Mouse (Mus musculus): ENCODE measurements at regions not wholly inside any gene's neighbourhood (a gene's known extent, or its start where the extent isn't known, plus 50 kb on each side); places are given as distances from the start of the nearest gene placed in this dataset.

DNA sequence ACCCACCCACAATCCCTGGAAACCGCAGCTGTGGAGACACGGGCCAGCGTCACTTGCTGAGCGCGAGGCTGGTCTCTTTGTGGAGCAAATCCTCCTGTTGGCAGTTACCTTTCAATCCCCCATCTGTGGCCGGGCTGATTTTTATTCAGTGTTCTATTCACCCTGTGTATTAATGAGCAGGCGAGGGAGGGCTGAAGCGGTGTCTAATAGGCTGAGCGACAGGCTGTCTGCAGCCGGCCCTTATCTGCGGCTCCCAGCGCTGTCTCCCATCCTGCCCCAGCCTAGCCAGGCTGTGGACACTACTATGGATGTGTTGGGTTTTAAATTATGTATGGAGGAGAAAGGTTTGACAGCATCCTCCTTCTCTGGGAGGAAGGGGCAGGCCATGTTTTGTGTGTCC, 138.3 kb upstream of the Gm26897 start:
- DNase-seq (ENCODE audit: low read depth, low spot score): no peak

DNA sequence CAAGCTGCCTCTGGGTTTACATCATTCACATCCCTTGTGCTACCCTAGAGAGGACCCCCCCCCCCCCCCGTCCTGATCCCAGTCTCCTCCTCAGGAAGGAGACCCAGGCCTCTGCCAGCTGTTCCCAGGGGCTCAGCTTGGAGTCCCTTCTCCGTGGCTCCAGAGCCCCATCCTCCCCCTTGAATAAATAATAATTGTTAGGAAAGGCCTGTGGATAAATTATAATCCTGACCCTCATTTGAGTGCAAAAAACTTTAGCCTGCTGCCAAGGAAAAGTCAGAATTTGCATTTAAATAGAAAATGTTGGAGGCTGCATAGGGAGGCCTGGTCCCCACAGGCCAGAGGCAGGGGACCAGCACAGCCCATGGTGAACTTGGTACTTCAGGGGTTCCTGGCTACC, 136.0 kb upstream of the Gm26897 start:
- DNase-seq (ENCODE audit: low read depth, low spot score): no peak

DNA sequence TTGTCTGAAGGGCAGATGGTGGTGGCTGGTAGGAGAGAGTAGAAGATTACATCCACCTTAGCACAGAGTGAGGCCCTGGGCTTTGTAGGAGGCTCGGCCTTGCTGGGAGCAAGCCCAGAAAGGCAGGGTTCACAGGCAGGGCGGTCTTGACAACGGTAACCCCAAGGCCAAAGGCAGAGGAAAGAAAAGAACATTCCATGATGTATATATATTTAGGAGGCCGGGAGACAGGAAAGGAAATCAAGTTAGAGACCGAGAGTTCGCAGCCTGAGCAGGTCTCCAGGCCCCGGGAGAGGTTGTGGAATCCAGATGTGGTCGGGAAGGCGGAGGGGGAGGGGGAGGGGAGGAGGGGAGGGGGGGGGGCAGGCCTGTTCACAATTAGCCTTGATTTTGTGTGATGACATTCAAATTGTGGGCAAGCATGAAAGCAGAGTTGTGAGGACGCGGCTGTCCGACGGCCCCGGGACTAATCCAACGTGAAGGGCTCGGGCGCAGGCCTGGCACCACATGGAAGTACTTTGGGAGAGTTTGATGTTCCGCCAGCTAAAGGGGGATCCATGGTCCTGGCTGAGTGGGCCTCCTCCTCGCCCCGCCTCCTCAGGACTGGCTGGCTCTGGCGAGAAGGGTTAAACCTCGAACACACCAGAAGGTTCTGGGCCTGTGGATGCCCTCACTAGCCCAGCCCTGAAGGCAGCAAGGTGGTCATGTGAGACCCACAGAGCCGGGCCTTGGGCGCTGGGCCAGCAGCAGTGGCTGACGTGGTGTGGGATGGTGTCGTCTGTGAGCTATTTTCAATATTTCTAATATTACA, 131.8 kb upstream of the Gm26897 start:
- no peak for DNase-seq (ENCODE audit: low read depth, low spot score)

DNA sequence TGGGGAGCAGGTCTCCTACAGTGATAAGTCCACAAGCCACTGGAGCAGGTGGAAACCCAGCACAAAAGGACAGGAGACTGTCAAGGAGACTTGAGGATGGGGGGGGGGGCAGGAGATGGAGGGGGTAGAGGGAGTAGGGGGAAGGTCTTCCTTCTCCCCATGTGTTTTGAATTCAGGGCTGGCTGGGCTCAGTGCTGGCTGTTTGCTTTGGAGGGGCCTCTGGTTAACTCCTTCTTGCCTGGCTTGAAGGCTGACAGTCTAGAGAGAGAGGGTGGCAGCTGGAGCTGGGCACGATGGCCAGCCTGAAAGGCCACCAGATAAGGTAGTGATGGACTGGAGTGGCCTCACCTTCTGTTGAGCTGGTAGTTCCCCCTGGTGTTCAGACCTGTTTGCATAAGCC, 120.0 kb upstream of the Gm26897 start:
- no peak for DNase-seq (ENCODE audit: low read depth, low spot score)

DNA sequence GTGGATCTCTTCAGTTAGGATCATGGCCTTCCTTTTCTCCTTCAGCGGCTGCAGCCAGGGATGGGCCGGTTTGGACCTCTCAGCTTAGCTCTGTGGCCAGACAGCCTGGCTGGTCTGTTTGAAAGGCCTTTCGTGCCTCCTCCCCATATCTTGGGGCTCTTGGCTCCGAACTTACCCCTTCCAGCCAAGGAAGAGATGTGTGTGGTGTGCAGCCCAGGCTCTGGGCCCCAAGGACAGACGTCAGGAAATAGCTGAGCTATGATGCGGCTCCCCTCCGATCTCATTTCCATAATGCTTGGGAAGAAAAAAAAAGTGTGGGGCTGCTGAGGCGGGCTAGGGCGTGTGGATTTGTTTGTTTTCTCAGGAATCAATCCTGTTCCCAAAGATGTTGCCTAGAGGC, 113.8 kb upstream of the Gm26897 start:
- no peak for DNase-seq (ENCODE audit: low read depth, low spot score)

DNA sequence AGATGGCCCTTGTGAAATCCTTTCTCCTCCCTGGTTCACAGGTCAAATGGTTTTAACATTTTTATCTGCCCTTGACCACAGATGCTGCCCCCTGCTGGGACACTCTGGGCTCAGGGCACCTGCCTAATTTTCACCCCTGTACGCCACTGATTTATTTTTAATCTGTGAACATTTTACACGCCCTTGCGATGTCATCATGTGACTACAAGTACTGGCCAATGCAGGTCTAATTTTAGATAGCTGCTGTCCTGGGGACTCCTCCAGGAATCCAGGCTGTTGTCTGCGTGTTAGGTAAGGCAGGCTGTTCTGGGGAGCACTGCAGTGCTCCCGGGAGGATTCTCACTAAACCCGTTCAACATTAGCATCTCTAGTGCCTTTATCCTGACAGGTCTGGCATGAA, 113.1 kb upstream of the Gm26897 start:
- DNase-seq (ENCODE audit: low read depth, low spot score): no peak

DNA sequence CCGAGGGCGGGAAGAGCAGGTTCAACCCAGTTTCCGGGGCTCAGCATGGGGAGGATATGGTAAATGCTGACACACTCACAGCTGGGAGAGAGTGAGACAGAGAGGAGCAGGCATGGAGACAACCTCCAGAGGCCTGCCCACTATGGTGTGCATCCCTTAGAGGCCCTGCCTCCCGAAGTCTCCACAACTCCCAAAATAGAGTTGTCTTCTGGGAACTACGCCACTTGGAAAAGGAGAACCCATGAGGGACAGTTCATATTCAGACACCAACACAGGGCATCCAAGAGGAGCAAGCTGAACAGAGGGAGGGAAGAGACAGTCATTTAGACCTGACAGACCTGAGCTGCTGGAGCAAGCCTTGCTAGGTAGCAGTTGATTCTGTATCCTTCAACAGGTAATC, 111.2 kb upstream of the Gm26897 start:
- DNase-seq (ENCODE audit: low read depth, low spot score): peak; percentile 44

DNA sequence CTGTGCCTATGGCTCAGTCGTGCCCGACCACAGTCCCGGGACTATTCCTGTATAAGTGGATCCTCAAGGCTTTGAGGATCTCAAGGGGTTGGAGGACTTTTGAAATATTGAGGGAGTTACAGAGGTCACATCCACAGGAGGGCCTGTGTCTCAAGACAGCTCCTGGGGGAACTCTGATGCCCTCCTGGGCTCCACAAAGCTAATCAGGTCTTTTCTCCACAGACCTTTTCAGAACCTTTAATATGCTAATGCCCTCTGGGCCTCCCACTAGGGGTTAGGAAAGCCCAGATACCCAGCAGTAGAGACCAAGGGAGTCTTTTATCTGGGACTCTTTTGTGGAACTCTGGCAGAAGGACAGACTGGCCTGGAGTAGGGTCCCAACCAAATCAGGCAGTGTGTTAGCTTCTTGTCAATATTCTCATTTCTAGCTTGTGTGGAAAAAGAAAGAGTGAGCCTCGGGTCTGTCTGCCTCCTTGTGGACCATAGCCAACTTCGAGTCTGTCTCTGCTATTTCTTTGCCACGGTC, 107.4 kb upstream of the Gm26897 start:
- peak; percentile 54 for DNase-seq (ENCODE audit: low read depth, low spot score)

DNA sequence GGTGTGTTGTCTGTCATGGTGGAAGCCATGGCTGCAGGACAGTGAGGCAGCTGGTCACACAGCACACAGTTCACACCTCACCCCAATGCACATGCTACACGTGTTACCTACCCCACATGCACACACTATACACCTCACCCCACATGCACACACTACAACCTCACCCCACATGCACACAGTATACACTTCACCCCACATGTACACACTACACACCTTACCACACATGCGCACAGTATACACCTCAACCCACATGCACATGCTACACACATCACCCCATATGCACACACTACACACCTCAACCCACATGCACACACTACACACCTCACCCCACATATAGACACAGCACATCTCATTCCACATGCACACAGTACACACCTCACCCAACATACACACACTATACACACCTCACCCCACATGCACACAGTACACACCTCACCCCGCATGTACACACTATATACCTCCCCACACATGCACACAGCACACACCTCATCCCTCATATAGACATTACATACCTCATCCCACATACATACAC, 103.3 kb upstream of the Gm26897 start:
- DNase-seq (ENCODE audit: low read depth, low spot score): no peak

DNA sequence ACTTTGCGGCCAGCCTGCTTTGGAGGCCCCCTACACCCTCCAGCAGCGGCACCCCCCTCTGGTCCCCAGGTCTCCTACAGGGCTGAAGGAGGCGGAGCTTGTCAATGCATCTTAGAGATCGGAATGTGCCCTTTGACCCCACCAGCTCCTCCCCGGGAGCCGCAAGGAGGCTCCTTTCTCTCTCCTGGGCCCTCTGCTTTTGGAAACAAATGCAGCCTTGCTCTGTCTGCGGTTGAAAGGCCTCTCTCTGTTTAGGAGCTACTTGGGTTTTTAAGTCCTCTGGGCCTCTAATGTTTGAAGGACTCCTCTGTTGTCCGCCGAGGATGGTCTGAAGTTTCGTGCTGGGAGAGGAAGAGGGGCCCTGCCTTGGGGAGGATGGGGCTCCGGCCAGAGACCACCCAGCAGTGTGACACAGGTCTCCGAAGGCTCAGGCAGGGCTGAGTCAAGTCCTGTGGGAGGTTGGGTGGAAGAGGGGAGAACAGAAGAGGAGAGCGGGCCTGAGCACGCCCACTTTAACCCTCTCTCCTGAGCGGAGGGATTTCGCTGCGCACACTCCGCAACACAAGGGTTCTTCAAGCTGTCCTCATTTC, 102.1 kb upstream of the Gm26897 start:
- peak; percentile 79 for DNase-seq (ENCODE audit: low read depth, low spot score)

DNA sequence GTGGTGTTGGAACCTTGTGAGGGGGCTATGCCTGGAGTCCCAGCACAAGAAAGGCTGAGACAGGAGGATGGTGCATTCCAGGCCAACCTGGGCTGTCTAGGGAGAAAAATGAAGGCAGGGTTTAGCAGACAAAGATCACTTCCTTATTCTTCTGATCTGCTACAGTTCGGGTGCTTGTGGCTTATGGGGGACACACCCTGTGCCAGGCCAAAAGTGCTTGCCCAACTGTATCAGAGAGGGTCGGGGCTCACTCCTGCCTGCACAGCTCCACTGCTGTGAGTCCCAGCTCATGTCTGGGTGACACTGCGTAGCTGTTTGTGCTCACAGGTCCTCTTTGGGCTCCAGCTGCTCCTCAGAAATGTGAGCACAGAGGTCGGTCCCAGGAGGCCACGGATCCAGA, 98.6 kb upstream of the Gm26897 start:
- DNase-seq (ENCODE audit: low read depth, low spot score): no peak

DNA sequence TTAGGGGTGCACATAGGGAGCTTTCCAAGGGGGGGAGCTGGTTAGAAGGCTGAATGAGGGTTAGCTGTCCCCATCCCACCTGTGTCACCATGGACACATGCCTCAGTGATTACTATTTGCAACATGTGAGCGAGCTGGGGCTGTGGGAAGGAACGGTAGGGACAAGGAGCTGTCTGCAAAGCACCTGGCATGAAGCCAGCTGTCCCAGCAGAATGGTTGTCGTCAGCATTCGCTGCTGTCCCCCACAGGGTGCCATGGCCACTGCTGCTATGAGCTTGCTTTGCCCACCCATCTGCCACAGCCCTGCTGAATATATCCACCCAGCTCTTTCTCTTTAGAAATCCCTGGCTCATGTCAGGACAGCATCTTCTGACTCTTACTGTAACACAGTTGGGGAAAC, 96.8 kb upstream of the Gm26897 start:
- no peak for DNase-seq (ENCODE audit: low read depth, low spot score)

DNA sequence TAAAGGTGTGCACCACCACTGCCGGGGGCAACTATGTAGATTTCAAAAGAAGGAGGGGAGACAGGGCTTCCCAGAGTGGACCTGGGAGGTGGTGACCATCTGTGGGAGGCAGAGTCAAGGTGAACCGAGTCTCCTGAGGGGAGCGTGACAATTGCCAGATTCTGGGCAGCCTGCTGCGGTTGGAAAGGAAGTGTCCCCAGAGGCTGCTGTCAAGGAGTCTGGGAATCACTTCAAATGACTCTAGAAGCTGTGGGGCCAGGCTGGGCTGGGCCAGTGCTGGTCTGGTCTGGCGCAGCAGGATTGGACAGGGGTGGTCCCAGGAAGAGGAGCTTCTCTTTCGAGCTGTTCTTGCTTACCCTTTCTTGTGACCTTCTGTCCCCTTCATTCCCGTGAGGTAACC, 95.4 kb upstream of the Gm26897 start:
- no peak for DNase-seq (ENCODE audit: low read depth, low spot score)

DNA sequence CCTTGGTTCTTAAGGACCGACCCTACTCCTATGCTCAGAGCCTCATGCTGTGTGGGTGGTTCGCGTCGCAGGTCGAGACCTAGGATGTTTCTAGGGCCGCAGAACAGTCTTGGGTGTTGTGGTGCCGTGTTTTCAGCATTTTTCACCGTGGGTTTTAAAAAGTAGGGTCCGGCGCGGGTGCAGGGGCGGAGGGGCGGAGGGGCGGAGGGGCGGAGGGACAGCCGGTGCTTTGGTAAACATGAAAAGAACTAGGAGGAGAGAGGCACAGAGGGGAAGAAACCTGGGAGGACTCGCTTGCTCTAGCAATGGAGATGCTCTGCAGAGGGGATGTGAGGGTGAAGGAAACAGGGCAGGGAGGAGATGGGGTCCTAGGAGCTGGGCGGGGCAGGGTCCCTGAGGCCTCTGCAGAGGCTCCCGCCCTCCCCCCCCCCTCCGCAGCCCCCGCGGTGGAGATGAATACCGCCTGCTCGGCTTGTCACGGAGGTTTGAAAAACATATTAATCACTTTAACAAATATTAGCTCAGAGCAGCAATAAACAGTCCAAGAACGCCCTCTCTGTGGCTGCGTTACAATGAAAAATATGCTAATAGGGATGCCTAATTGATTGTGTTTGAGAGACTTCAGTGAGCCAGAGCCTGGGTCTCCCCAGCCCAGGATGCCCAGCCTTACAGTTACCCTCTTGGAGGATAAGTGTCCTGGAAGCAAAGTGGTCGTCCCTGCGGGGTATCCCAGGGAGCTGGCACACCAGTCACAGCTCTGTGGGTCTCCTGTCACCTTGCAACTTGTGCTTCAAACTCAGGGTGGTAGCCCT, 94.0 kb upstream of the Gm26897 start:
- DNase-seq (ENCODE audit: low read depth, low spot score): no peak

DNA sequence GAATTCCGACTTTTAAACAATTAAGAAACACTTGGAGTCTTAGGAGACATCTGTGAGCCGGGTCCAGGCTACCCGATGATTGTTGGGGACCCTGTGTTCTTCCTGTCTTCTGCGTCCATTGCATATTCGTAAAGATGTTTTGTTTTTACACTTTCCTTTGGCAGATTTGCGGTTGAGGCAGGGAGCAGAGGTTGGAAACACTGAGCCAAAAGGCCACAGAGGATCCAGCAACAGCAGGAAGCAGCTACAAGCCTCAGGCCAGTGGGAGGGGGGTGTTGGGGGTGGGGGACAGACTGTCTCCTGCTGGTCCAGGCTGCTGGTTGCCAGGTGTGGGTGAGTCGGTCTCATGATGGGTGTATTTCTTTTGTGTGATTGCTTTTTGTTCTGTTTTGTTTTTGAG, 92.7 kb upstream of the Gm26897 start:
- DNase-seq (ENCODE audit: low read depth, low spot score): no peak

DNA sequence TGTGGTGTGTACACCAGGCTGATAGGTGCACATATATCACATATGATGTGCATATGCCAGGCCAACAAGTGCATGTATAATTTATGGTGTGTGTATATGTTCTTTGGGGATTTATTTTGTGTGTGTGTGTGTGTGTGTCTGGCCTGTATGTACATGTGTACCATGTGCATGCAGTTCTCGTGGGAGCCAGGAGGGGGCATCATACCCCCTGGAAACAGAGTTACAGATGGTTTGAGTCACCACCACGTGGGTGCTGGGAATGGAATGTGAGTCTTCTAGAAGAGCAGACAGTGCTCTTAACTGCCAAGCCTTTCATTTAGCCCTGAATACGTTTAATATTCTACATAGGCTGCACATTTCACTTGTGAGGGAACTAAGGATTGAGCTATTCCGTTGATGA, 92.0 kb upstream of the Gm26897 start:
- DNase-seq (ENCODE audit: low read depth, low spot score): peak; percentile 47

DNA sequence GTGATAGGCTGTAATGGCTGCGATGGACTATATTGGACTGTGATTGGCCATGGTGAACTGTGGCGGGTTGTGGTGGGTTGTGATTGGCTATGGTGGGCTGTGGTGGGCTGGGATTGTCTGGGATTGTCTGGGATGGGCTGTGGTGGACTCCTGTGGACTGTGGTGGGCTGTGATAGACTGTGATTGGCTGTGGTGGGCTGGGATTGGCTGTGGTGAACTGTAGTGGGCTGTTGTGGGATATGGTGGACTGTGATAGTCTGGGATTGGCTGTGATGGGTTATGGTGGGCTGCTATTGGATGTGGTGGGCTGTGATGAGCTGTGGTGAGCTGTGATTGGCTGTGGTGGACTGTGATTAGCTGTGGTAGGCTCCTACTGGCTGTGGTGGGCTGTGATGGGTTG, 89.6 kb upstream of the Gm26897 start:
- peak; percentile 30 for DNase-seq (ENCODE audit: low read depth, low spot score)

DNA sequence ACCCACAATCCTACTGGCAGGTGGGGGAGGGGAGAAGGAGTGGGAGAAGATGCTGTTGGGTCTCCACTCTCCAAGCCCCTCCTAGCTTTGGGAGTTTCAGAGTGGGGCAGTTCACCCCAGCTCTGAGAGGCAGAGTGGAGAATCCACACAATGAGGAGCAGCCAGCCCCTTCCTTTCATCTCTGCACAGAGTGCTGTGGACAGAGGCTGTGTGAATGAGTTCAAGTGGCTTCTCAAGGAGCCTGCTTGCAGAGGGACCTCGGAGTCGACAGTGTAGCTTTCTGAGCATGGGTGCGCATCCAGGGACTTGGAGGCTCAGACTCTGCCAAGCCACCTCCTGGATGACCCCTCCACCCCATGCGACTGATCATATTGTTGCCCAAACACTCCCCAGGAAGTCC, 88.9 kb upstream of the Gm26897 start:
- no peak for DNase-seq (ENCODE audit: low read depth, low spot score)

DNA sequence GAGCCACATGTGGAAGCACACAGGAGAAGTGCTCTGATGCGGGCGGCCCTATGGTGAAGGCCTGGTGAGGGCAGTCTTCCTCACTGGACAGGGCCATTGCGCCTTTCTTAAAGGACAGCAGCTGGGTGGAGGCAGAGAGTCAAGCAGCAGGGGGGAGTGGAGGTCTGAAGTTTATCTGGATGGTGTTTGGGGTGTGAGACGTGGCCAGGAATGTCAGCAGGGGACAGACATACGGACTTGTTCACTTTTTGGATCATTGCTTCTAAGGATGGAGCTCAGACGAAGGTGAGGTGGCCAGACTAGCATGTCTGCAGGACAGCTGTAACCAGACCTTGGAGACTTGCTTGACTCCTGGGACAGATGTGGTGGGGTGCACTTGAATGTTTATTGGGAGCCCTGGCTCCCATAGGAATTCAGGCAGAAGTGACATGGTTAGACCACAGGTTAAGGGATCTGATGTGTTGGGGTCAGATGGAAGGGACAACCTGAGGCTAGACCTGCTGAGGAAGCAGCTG, 86.0 kb upstream of the Gm26897 start:
- no peak for DNase-seq (ENCODE audit: low read depth, low spot score)

DNA sequence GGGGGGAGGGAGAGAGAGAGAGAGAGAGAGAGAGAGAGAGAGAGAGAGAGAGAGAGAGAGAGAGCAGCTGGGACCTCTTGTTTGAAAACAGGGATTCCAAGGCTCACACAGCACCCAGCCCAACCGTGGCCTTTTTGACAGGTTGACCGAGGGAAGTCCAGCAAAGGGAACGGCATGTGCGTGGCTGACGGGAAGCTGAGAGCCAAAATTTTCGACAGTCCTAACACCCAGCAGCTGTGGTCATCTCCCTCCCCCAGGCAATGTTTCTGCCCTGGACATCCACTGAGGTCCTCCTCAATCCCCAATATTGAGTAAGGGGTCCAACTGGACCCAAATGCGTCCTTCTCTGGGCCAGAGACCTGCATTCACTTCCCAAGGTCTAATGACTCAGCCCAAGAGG, 85.2 kb upstream of the Gm26897 start:
- no peak for DNase-seq (ENCODE audit: low read depth, low spot score)

DNA sequence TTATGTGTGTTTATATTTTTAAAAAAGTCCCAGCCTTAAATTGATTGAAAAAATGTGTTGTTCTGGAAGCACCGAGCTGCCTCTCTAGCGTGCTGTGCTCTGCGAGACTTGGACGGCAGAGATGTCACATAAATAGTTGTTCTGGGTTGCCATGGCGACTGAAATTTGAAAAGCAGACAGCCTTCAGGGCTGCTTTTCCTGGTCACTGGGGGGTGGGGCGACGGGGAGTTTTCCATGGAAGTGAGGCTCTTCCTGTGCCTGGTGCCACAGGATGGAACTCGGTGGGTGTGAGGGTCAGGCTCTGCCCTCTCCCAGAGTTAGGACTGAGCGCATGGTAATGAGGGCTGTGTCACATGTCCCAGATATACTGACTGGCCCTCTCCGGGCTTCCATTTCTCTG, 84.7 kb upstream of the Gm26897 start:
- DNase-seq (ENCODE audit: low read depth, low spot score): no peak

DNA sequence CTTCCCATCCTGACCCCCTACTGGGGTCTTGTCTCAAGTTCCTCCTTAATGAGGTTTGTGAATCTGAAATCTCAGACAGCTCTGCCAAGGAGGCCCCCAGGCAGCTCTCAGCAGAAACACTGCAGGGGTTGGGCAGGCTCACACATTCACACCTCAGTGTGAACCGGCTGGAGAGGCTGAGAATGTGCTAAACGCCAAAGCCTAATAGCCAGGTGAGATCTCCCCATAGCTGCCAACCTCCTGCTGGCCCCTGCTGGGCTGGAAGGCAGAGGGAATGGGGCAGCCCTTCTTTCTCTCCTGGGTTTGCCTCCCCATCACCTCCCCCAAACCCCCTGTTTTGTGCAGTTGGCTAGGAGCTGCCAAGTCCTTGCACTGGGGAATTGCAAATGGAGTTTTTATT, 81.3 kb upstream of the Gm26897 start:
- DNase-seq (ENCODE audit: low read depth, low spot score): no peak
